Mouse (Mus musculus): ENCODE measurements around the gene Borcs5.

Gene Borcs5

GRCm38 (mm10) chr6:134617589-134617988, 21.7 kb upstream of the Borcs5 start:
- POLR2A ChIA-PET, result no interaction called here

DNA sequence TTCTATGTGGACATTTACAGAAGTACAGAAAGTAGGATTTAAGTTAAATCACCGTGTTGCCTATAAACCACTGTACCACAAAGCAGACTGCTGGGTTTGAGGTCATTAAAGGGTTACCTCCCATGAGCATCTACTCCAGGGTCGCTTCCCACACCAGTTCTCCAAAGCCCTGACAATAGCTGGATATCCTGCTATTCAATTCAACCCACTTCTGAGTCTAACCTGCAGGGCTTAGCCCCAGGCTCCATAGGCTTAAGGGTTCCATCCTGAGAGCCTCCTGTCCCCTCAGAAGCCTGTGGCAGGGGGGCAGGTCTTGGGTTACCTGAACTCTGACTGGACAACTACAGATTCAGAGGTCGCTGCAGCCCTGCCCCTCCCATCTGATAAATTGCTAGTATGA, 19.2 kb upstream of the Borcs5 start:
- CTCF ChIA-PET, result interaction anchor here in 3 of 4 experiments (0.9 to 2.6 kb wide), 4 partner anchors 9 to 257 kb away, joined by 3 to 15 read pairs (median 7); partner anchors contain the start of gene Mansc1 (in 1 of the 3)
- POLR2A ChIA-PET, result interaction anchor here in 2 of 4 experiments (0.7 to 1.7 kb wide), 10 partner anchors 12 to 278 kb away, joined by 3 to 5 read pairs (median 4); partner anchors contain the start of genes Mansc1 (in 2 of the 2) and Gpr19 (in 1 of the 2)

More at GRCm38 (mm10) chr6:134617589-134617988, 21.7 kb upstream of the Borcs5 start:
- CTCF ChIA-PET, result interaction anchor here in 2 of 4 experiments (0.5 to 1.3 kb wide), 4 partner anchors 10 to 24 kb away, joined by 3 to 5 read pairs (median 4); partner anchors contain the start of gene Mansc1 (in 1 of the 2)

DNA sequence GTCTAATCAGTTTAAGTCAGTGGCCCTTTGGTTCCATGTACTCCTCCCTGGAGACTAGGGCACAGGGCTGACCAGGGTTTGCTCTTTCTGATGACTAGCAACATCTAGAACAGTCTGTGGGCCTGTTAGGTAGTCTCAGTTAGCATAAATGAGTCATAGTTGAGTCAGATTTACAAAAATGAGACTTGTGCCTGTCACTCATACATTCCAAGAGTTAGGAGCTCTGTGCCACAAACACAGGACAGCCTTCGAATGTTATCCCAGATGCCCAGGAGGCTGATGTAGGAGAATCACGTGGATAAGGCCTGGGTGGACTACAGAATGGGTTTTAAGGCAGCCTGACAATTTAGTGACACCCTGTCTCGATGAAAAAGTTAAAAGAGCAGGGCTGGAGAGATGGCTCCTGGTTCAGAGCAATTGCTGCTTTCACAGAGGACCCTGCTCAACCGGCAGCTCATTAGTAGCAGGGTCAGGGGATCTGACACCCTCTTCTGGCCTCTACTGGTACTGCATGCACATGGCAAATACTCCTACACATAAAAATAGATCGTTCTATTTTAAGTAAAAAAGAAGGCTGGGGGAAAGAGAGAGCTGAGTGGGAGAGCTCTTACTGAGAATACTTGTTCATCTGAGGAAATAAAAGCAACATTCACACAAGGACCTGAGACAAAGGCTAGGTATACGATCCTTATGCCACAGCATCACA, 18.3 kb upstream of the Borcs5 start:
- ChIA-PET CTCF (interaction anchor here (0.5 to 2.6 kb wide), 53 partner anchors 9 to 649 kb away, joined by 3 to 15 read pairs (median 3); partner anchors contain the start of gene Mansc1 (in 3 of the 4)), POLR2A (interaction anchor here (0.6 to 1.8 kb wide), 18 partner anchors 11 to 657 kb away, joined by 3 to 8 read pairs (median 3); partner anchors contain the start of gene Mansc1 (in 4 of the 4))

- ChIA-PET POLR2A (interaction anchor here (0.6 to 1.8 kb wide), 18 partner anchors 10 to 229 kb away, joined by 3 to 8 read pairs (median 3); partner anchors contain the start of gene Mansc1 (in 4 of the 4)), CTCF (interaction anchor here (0.6 to 2.6 kb wide), 35 partner anchors 9 to 649 kb away, joined by 3 to 15 read pairs (median 4); partner anchors contain the start of gene Mansc1 (in 3 of the 4))
Observed at GRCm38 (mm10) chr6:134621552-134621949, 17.8 kb upstream of the Borcs5 start.

GRCm38 (mm10) chr6:134625431-134625830, 13.9 kb upstream of the Borcs5 start:
- POLR2A ChIA-PET, result interaction anchor here in 2 of 4 experiments (0.6 to 1.4 kb wide), 11 partner anchors 10 to 319 kb away, joined by 3 to 6 read pairs (median 3); no protein-coding TSS in a partner anchor
- CTCF ChIA-PET, result interaction anchor here in 3 of 4 experiments (0.7 to 1.8 kb wide), 12 partner anchors 10 to 813 kb away, joined by 3 to 5 read pairs (median 3); no protein-coding TSS in a partner anchor

- CTCF ChIA-PET, result interaction anchor here in 2 of 4 experiments (1.4 to 1.8 kb wide), 2 partner anchors 11 to 14 kb away, joined by 5 read pairs; no protein-coding TSS in a partner anchor
- POLR2A ChIA-PET, result interaction anchor here in 1 of 4 experiments (1.3 kb wide), 1 partner anchor 85 kb away, joined by 3 read pairs; no protein-coding TSS in a partner anchor
Observed at GRCm38 (mm10) chr6:134626564-134626963, 12.7 kb upstream of the Borcs5 start.

DNA sequence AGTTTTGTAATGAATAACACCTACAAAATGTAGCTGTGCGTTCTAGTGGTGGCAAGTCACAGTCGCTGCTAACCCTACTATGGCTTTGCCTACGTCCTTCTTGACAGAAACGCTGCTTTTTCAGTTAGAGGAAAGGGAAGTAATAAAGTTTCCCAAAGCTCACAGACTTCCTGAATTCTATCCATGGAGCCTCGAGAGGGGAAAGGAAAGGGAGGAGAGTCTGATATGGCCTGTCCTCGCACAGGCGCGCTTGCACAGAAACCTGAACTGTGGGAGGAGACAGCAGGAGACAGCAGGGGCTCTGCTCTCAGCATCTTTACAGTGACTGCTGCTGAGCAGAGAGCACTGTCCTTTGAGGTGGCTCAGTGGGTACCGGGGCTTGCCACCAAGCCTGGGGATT, 8.9 kb upstream of the Borcs5 start:
- POLR2A ChIA-PET, result interaction anchor here in 2 of 4 experiments (1.4 to 2.9 kb wide), 4 partner anchors 10 to 213 kb away, joined by 3 to 14 read pairs (median 4); no protein-coding TSS in a partner anchor
- CTCF ChIA-PET, result interaction anchor here in 3 of 4 experiments (0.7 to 3.6 kb wide), 7 partner anchors 9 to 520 kb away, joined by 3 to 13 read pairs (median 3); no protein-coding TSS in a partner anchor

DNA sequence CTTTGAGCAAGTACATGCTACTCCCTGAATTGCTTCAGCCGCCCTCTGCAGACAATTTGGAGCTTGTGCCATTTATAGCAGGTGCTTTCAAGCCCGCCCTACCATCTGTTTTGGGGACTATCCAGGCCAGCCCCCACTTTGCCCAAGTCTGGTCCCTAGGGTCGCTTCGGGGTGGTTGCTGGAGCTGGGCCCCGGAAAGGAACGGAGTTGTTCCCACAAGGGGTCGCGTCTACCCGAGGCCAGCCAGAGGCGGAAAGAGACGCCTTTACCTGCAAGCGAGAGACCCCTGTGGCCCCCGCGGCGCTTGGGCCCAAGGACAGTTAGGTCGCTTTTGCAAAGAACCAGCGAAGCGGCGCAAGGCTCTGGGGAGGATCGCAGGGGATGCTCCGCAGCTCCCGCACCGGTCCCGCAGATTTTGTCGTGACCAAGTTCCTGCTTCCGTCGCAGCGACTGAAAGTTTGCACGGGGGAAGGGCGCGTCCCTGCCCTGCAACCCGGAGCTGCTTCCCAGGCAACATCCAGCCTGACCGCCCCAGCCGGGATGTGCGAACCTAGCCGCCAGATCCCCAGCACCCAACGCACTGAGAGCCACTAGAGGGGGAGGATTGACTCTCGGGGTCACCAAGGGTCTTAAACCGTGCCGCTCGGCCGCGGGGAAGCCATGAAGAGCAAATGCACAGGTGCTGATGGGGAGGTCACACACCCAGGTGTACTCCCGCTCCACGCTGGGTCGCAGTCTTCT, 7.2 kb upstream of the Borcs5 start, which contains the start of gene Mansc1:
Mansc1 (minus strand) TSS at position 542 of the 741 bp plus-strand sequence.
- ChIA-PET CTCF (interaction anchor here in 3 of 4 experiments (0.7 to 3.6 kb wide), 11 partner anchors 8 to 602 kb away, joined by 3 to 15 read pairs (median 4); no protein-coding TSS in a partner anchor), POLR2A (interaction anchor here (0.5 to 2.9 kb wide), 22 partner anchors 9 to 651 kb away, joined by 3 to 14 read pairs (median 3); partner anchors contain the start of gene Cdkn1b (in 1 of the 4))

DNA sequence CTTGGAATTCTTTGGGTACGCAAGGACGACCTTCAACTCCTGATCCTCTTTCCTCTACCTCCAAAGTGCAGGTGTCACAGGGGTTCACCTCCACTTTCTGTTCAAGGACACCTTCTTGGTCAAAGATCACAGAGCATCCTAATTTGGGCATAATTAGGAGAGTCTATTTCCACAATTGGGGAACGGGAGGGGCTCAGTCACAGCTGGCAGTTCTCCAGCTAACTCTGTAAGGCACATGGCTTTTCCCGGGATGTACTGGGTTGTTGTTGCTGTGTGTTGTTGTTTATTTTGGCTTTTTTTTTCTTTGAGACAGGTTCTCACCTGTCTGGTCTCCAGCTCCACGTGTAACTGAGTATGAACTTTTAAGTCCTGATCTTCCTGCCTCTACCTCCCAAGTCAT, 6.6 kb upstream of the Borcs5 start:
- ChIA-PET POLR2A (interaction anchor here (0.9 to 2.9 kb wide), 9 partner anchors 8 to 287 kb away, joined by 3 to 14 read pairs (median 5); partner anchors contain the start of gene Cdkn1b (in 1 of the 4)), CTCF (interaction anchor here in 3 of 4 experiments (0.8 to 3.6 kb wide), 10 partner anchors 8 to 315 kb away, joined by 3 to 15 read pairs (median 4); no protein-coding TSS in a partner anchor)

- POLR2A ChIA-PET, result interaction anchor here in 2 of 4 experiments (1.2 to 1.4 kb wide), 3 partner anchors 13 to 14 kb away, joined by 3 to 5 read pairs (median 4); no protein-coding TSS in a partner anchor
- CTCF ChIA-PET, result interaction anchor here in 2 of 4 experiments (0.9 to 2.7 kb wide), 4 partner anchors 7 to 18 kb away, joined by 3 to 15 read pairs (median 6); no protein-coding TSS in a partner anchor
Observed at GRCm38 (mm10) chr6:134633553-134633952, 5.8 kb upstream of the Borcs5 start.

- ChIA-PET POLR2A (no interaction called here), CTCF (interaction anchor here in 1 of 4 experiments (1.0 kb wide), 1 partner anchor 15 kb away, joined by 3 read pairs; no protein-coding TSS in a partner anchor)
Observed at GRCm38 (mm10) chr6:134636476-134636875, 2.8 kb upstream of the Borcs5 start.

GRCm38 (mm10) chr6:134639900-134640299, 590 bp downstream of the Borcs5 start:
- POLR2A ChIA-PET, result interaction anchor here in 2 of 4 experiments (1.1 to 1.3 kb wide), 3 partner anchors 8 to 289 kb away, joined by 3 to 14 read pairs (median 5); partner anchors contain the start of gene Mansc1 (in 1 of the 2)
- CTCF ChIA-PET, result interaction anchor here in 2 of 4 experiments (1.0 to 1.4 kb wide), 5 partner anchors 8 to 229 kb away, joined by 3 to 9 read pairs (median 5); partner anchors contain the start of gene Mansc1 (in 2 of the 2)

DNA sequence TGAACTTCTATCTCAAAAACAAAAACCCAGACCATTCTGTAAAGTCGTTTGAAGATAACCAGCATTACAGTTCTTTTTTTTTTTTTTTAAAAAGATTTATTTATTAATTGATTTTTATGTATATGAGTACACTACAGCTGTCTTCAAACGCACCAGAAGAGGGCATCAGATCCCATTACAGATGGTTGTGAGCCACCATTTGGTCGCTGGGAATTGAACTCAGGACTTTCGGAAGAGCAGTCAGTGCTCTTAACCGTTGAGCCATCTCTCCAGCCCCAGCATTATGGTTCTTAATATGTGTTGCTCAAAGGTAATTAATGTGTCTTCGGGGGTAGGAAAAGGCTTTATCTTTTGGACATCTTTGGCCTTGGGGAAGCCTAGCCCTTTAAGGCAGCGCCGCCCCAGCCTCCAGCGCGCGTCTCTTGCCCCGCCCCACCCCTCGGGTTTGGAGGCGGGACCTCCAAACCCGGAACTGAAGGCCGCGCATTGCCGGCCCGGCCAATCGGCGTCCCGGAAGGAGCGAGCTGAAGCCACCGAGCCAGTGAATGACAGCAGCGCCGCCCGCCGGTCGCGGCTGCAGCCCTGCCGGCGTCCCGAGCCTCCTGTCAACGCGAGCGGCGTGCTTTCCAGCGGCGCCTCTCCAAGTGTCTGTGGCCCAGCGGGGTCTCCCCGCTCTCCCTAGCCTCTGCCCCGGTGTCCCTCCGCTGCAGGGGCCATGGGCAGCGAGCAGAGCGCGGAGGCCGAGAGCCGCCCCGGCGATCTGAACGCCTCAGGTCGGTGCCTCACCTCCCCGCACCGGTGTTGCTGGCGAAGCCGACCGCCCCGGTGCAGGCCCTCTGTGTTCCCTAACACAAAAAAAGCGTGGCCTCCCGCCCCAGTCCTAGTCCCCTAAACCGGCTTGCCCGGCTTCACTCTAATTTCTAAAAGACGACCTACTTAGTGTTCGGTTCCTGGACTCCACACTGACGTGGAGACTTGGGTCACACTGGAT, 1.5 kb downstream of the Borcs5 start:
- ChIA-PET CTCF (interaction anchor here (0.5 to 1.9 kb wide), 32 partner anchors 8 to 1276 kb away, joined by 3 to 15 read pairs (median 4); partner anchors contain the start of gene Mansc1 (in 2 of the 4)), POLR2A (interaction anchor here (0.6 to 1.5 kb wide), 15 partner anchors 9 to 407 kb away, joined by 3 to 14 read pairs (median 3); partner anchors contain the start of genes Mansc1 (in 3 of the 4) and Gpr19 (in 1 of the 4))

DNA sequence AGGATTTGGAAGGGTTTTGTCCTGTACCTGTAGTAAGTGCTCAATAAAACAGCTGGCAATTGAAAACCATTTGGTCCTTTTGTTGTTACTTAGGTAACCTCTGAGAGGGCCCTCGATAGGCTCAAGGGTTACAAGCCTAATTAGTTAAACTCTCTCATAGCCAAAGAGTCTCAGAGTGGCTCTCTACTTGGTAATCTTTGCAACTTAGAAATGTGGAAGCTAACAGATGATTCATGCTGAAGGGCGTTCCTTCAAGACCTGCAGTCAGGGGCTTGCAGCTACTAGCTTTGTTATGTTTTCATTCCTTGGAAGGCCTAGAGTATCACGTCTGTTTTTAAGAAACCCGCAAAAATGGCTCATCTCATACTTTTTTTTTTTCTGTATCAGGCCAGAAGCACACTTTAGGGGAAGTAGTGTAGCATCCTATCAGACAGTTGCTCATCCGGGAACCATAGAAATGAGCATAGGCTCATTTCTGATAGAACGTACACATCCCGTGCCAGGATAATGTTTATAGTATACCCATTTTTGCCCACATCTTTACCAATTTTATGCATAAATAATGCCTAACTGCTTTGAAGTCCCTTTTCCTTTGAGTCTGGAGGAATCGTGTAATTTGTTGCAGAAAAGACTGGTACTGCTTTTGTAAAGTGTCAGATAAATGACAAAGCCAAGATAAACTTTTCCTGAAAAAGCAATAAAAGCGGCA, 2.6 kb downstream of the Borcs5 start:
- ChIA-PET POLR2A (interaction anchor here (0.7 to 1.5 kb wide), 9 partner anchors 10 to 256 kb away, joined by 3 to 5 read pairs (median 3); partner anchors contain the start of genes Mansc1 (in 2 of the 4) and Gpr19 (in 1 of the 4)), CTCF (interaction anchor here in 3 of 4 experiments (0.6 to 1.9 kb wide), 8 partner anchors 16 to 609 kb away, joined by 3 to 15 read pairs (median 4); no protein-coding TSS in a partner anchor)

- ChIA-PET POLR2A (interaction anchor here in 1 of 4 experiments (1.0 kb wide), 1 partner anchor 18 kb away, joined by 5 read pairs; no protein-coding TSS in a partner anchor), CTCF (interaction anchor here in 2 of 4 experiments (0.6 to 1.4 kb wide), 5 partner anchors 28 to 261 kb away, joined by 3 to 4 read pairs (median 3); no protein-coding TSS in a partner anchor)
Observed at GRCm38 (mm10) chr6:134643296-134643695, 4.0 kb downstream of the Borcs5 start.
